Mouse (Mus musculus): ENCODE results near the gene Hipk2.
A peak's percentile ranks its signal among the peaks of the same experiment; 100 is the strongest.

The Hipk2 gene

DNA sequence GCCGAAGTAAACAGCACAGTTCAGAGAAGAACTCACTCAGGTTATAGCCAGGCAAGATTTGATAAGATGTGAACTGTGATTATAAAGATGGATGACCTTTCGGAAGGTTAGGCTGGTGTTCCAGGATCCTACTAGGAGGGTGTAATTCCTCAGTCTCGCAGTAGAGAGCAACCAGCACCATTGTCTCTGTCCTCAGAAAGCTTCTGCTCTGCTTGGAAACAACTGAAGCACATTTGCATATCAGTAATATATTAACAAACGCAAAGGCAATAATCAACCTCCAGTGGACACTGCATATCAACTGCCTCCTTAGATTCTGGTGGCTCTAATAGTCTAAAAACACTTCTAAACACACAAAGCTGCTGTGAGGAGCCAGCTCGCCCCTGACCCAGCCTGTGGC lies 48.5 kb downstream of the Hipk2 start:
- no peak for DNase-seq

DNA sequence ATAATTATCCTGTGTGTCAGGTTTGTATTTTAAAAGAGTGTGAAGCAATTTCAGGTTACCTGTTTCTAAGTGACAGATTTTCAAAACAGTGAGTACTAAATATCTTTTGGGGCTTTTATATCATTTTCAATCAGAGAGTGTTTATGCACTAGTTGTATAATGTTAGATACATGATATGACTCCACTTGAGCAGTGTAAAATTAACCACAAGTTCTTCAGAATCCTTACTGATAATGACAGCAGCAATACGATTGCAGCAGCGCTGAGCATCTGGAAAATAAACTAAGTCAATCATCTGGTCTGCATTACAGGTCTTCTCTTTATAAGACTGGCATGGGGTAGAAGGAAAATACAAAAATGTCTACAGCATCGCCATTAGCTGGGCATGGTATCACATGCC lies 49.1 kb downstream of the Hipk2 start:
- no peak for DNase-seq

- DNase-seq = no peak
These were observed 50.1 kb downstream of the Hipk2 start for GRCm38 (mm10) chr6:38825886-38826285.

DNA sequence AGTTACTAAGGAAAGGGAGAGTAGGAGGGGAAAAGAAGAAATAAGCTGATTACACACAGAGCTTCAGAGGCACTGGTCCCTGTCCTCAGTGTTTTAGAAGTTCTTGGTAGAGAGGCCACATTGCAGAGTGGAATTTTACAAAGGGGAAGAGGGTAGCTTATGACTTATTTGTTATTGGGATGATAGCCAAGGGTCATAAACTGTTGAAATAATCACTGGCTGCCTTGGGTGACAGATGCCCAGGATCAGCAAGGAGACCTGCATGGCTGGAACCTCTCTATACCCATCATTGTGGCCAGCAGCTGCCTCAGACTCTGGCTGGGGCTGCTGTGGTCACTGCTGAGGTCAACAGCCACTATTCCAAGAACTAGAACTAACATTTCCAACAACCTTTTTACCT lies 52.1 kb downstream of the Hipk2 start:
- DNase-seq = no peak

- DNase-seq = no peak
These were observed 52.8 kb downstream of the Hipk2 start for GRCm38 (mm10) chr6:38823164-38823563.

GRCm38 (mm10) chr6:38821686-38822085 lies 54.3 kb downstream of the Hipk2 start:
- DNase-seq = no peak

DNA sequence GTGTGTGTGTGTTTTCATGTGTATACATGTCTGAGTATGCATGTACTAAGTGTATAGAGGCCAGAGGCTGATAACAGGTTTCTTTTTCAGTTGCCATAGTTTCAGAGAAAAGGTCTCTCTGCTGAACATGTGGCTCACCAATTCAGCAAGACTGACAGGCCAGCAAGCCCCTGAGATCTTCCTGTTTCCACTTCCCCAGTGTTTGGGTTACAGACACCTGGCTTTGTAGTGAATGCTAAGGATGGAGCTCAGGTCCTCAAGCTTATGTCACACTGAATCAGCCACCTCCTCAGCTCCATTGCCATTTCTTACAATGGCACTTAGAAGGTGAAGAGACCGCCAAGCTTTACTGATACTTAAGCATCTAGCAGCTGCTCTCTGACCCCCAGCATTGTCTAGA lies 55.1 kb downstream of the Hipk2 start:
- DNase-seq = no peak

DNA sequence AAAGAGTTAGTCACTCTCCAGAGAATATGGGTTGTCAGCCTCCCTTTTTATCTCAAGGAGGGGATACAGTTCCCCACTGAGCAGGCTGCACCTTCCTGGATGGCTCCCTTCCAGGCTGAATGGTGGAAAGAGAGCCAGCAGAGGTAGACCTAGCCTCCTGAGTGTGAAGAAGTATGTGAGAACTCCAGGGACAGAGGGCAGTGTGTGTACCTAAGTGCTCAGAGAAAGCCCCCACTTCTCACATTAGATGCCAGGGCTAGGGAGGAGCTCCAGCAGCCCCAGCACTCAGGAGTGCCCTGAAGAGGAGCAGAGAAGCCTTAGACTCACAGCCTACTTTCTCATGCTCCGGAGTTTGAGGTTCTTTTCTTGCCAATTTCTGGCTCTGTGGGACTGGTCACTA lies 59.7 kb downstream of the Hipk2 start:
- DNase-seq = no peak

DNA sequence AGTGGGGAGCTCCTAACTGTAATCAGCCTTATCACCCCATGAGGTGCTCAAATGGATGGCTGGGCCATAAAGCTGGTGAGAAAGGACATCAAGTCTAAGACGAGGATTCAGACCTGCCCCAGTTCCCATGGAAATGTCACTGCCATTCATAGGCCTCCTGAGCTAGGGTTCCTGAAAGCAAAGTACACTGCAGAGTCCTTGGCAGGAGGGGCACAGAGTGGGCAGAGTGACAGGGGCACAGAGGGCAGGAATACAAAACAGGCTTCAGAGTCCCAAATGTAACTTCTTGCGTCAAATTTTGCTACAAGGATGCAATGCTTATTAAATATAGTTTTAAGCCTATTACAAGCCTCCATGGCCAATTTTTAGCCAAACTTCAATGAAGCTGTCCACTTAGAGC lies 60.4 kb downstream of the Hipk2 start:
- DNase-seq = no peak

- no peak for DNase-seq
These were observed 61.3 kb downstream of the Hipk2 start for GRCm38 (mm10) chr6:38814690-38815089.

- peak in 1 of 2 experiments; percentile 23 for DNase-seq
These were observed 64.4 kb downstream of the Hipk2 start for GRCm38 (mm10) chr6:38811459-38812145.

- no peak for DNase-seq
These were observed 65.9 kb downstream of the Hipk2 start for GRCm38 (mm10) chr6:38810121-38810475.

GRCm38 (mm10) chr6:38809396-38810120 lies 66.4 kb downstream of the Hipk2 start:
- DNase-seq = no peak

- DNase-seq = no peak
These were observed 67.6 kb downstream of the Hipk2 start for GRCm38 (mm10) chr6:38808317-38808716.

DNA sequence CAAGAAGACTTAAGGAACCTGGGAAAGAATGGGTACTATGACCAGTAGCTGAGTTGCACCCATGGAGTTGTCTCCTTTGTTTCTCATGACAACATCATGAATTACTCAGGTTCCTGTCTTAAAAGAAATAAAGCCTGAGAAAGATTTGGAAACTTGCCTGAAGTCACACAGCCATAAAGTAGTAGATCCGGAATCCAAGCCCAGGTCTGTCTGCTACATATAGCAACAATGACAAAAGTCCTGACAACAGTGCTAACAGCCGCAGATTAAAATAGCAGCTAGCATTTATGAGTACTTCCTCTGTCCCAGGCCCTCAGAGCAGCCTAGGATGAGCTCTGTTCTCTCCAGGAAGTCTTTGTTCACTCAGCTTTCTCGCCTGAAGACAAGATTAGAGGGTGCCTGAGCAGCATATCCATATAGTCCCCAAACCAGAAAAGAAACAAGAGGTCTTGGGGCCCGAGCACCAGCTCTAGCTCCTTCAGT lies 69.0 kb downstream of the Hipk2 start:
- DNase-seq = no peak

GRCm38 (mm10) chr6:38805612-38806011 lies 70.4 kb downstream of the Hipk2 start:
- DNase-seq = no peak

- DNase-seq = no peak
These were observed 74.7 kb downstream of the Hipk2 start for GRCm38 (mm10) chr6:38801252-38801651.

GRCm38 (mm10) chr6:38797548-38797947 lies 78.4 kb downstream of the Hipk2 start:
- no peak for DNase-seq

GRCm38 (mm10) chr6:38796993-38797392 lies 79.0 kb downstream of the Hipk2 start:
- no peak for DNase-seq

DNA sequence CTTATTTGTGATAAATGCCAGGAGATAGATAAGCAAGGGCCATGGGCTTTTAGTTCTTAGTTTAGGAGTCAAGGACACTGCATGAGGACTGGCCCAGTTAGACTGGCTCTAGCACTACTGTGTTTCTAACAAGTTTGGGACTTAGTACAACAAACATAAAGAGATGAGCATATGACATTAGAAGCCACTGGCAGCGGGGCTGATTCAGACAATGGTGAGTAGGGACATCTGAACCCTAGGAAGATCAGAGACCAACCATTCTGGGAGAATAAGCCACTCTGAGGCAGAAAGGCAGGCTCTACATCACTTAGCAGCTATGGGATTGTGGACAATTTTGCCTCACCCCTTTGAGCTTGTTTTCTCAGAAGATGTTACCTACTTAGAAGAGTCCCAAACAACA lies 79.6 kb downstream of the Hipk2 start:
- no peak for DNase-seq

- DNase-seq = no peak
These were observed 80.7 kb downstream of the Hipk2 start for GRCm38 (mm10) chr6:38795096-38795816.

DNA sequence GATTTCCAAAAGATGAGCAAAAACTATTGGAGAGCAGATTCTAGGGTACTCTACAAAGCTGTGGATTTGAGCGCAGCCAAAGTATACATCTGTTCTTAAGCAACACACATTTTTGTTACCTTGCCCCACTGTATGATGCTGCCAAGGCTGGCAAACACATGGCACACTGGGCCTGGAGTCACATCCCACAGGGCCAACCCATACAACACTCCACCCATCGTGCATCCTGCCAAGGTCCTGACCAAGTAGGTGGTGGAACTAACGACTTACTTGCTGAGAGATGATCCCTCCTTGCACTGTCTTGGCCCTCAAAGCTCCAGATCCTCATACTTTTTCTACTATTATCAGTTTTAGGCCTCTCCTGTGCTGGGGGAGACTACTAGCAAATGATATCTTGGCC lies 83.0 kb downstream of the Hipk2 start:
- no peak for DNase-seq

DNA sequence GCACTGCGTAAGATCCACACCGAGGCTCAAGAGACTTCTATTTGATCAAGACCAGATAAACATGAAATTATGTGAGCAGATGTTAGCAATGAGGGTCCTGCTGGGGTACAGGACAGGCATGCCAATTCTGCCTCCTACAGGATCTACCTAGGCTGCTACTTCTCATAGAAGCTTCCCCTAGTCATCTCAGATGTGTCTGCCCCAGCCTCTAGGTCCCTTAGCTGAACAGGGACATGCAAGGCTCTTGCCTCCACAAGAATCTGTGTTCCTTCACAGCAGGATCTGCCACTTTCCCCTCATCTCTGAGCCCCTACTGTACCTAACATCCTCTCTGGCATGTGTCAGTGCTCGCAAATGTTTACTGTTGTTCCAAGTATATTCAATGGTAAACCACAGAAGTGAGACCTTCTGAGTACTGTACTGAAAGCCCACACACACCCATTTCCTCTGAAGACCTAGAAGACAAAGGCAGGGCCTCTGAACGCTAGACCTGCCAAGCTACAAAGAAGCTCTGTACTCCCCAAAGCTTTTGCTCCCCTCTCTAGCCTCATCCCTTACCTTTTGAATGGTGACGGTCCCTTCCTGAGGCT lies 86.6 kb downstream of the Hipk2 start:
- DNase-seq = no peak
